Mouse (Mus musculus) lung, postnatal 0 days (tissue): ENCODE measurements at regions not wholly inside any gene's neighbourhood (a gene's known extent, or its start where the extent isn't known, plus 50 kb on each side); places are given as distances from the start of the nearest gene placed in this dataset.
A peak's percentile ranks its signal among the peaks of the same experiment; 100 is the strongest.

Experiments
- ATAC-seq: fragments of 200-750 bp; cut with Nextera tagmentation; 2 replicates; pipeline ENCODE4 v1.8.0; 2017; ENCODE audit warnings: moderate library complexity
- DNase-seq: peaks from one replicate; pipeline ENCODE4 v3.0.0-alpha.2; 2016; ENCODE audit warnings: low spot score
- H3K27ac ChIP-seq: fragments of 300-500 bp; sonication (generic); 2 replicates; pipeline ENCODE4 v1.5.1; 2014; ENCODE audit warnings: antibody characterized with exemption, mild to moderate bottlenecking, low read length, mixed read lengths
- H3K27me3 ChIP-seq: fragments of 300-500 bp; sonication (generic); replicated peaks from 2 replicates; pipeline ENCODE4 v1.6.1; 2014; ENCODE audit warnings: low read length, mixed read lengths; ENCODE audit not compliant: insufficient read depth
- H3K36me3 ChIP-seq: fragments of 300-500 bp; sonication (generic); 2 replicates; pipeline ENCODE4 v1.6.1; 2014; ENCODE audit warnings: low read length, mixed read lengths; ENCODE audit not compliant: insufficient read depth
- H3K4me1 ChIP-seq: fragments of 300-500 bp; sonication (generic); 2 replicates; pipeline ENCODE4 v1.6.1; 2014; ENCODE audit warnings: antibody characterized with exemption, low read depth, low read length, mixed read lengths; ENCODE audit not compliant: insufficient read depth
- H3K4me2 ChIP-seq: fragments of 300-500 bp; sonication (generic); replicated peaks from 2 replicates; pipeline ENCODE4 v1.6.1; 2014; ENCODE audit warnings: low read depth, mild to moderate bottlenecking, low read length, moderate library complexity, mixed read lengths
- H3K4me3 ChIP-seq: fragments of 300-500 bp; sonication (generic); 2 replicates; pipeline ENCODE4 v1.5.1; 2014; ENCODE audit warnings: low read depth, low read length
- H3K9ac ChIP-seq: fragments of 300-500 bp; sonication (generic); replicated peaks from 2 replicates; pipeline ENCODE4 v1.6.1; 2014; ENCODE audit warnings: low read depth, mild to moderate bottlenecking
- H3K9me3 ChIP-seq: fragments of 300-500 bp; sonication (generic); 2 replicates; pipeline ENCODE4 v1.6.1; 2016; ENCODE audit warnings: low read length, mixed read lengths
- CTCF ChIP-seq: IDR thresholded peaks from 2 replicates; pipeline ENCODE4 v1.5.1; 2016; ENCODE audit warnings: antibody characterized with exemption, mild to moderate bottlenecking
- EP300 ChIP-seq: IDR thresholded peaks from 2 replicates; pipeline ENCODE4 v1.6.1; 2016; ENCODE audit warnings: antibody characterized with exemption, mild to moderate bottlenecking, control low read depth
- WGBS: fragments of 180-500 bp; shearing (Covaris S2); extraction: QIAGEN DNeasy Blood & Tissue Kit; methylation state at CpG from one replicate; pipeline ENCODE4 v1.1.7; 2014; 5-methylcytosine and 5-hydroxymethylcytosine counted together

DNA sequence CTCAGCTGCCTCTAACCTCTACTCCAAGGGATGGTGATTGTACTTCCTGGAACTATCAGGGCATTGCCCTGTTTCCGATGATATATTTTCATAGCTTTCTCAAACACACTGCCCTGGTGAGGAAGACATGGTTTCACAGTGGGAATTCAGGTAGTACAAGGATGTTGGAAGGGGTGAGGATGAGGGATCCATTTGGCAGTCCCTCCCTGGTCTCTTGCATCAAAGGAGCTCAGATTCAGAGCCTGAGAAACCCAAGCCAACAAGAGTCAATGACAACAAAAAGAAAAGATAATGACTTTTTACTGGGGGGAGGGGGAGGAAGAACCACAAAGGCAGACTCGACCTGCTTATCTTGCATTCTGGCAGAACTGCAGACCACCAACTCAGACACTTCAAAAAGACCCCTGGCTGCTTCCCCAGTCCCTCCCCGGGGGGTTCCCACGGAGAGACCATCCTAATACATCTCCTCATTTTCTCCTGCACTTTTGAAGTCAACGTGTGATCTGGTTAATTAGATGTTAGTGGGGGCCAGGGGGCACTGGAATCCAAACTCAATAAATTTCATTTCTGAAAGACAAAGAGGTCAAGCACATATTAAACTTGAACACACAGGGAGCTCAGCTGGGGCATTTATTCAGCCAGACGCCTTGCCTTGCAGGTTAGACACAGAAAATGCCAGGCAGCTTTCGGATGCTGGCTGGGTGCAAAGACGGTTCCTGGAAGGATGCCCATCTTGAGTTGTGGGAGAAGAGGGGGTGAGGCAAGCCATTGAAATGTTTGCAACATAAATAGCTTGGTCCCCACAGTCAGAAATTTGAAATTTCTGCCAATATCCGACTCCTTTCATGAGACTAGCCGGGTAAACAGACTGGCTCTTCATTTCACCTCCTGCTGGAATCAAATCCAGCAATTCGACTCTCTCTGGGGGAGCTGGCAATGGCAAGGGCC lies 162.9 kb upstream of the Cdh5 start:
- no peaks in the 10 kb centered on the region for H3K9me3 ChIP-seq
- no peaks in the 10 kb centered on the region for H3K36me3 ChIP-seq
- H3K4me1 ChIP-seq = 0 out of 2 replicates have a peak, but pooled peaks cover 3% of the 10 kb centered on the region
- H3K27me3 ChIP-seq = no peaks in the 10 kb centered on the region
- 22% methylated on average over 11 of the region's 11 CpGs for WGBS
- H3K4me3 ChIP-seq = no peak overlapping the region
- DNase-seq = peak; percentile 46
- no peak overlapping the region for H3K27ac ChIP-seq
- H3K4me2 ChIP-seq = no peak overlapping the region
- TF ChIP-seq CTCF = no peak
- H3K9ac ChIP-seq = no peak overlapping the region
- ATAC-seq = no peak

DNA sequence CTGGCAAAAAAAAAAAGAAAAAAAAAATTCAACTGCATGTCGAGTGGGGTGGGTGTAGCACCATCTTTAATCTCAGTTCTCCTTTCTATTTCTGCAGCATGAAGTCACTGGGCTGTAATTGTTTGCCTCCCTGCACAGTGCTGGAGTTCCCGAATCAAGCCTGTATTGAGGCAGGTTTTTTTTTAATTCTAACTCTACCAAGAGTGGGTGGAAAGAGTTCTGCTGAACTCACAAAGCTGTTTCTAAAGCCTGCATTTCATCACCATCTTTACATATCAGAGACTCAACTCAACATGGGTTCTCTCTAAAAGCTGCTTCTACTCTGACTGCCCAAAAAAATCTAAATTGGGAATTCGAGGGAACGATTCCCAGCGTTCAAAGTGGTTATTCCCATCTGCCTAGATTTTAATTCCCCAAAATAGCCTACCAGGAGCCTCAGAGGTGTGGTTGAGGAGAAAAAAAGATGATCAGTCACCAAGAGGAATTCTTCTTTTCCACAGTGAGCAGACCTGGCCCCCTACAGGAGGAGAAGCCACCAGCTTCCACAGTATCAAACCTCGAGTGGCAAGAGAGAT lies 160.4 kb upstream of the Cdh5 start:
- no peak overlapping the region for H3K27ac ChIP-seq
- H3K4me3 ChIP-seq = no peak overlapping the region
- no peaks in the 10 kb centered on the region for H3K36me3 ChIP-seq
- no peaks in the 10 kb centered on the region for H3K27me3 ChIP-seq
- 86% methylated on average over 6 of the region's 6 CpGs for WGBS
- no peaks in the 10 kb centered on the region for H3K9me3 ChIP-seq
- no peak overlapping the region for H3K4me2 ChIP-seq
- H3K4me1 ChIP-seq = 0 out of 2 replicates have a peak, but pooled peaks cover 3% of the 10 kb centered on the region
- ATAC-seq = no peak
- DNase-seq = no peak
- H3K9ac ChIP-seq = no peak overlapping the region
- TF ChIP-seq EP300 (no peak), CTCF (no peak)

- H3K9me3 ChIP-seq = no peaks in the 10 kb centered on the region
- ATAC-seq (no peak), DNase-seq (no peak)
- H3K4me3 ChIP-seq = no peak overlapping the region
- H3K27me3 ChIP-seq = no peaks in the 10 kb centered on the region
- TF ChIP-seq CTCF (peak; percentile 59), EP300 (no peak)
- WGBS = 79% methylated on average over 5 of the region's 5 CpGs
- H3K9ac ChIP-seq = no peak overlapping the region
- no peak overlapping the region for H3K27ac ChIP-seq
- no peaks in the 10 kb centered on the region for H3K36me3 ChIP-seq
- H3K4me2 ChIP-seq = no peak overlapping the region
- H3K4me1 ChIP-seq = no peaks in the 10 kb centered on the region
These were observed 153.0 kb upstream of the Cdh5 start for GRCm38 (mm10) chr8:103948474-103948873.

DNA sequence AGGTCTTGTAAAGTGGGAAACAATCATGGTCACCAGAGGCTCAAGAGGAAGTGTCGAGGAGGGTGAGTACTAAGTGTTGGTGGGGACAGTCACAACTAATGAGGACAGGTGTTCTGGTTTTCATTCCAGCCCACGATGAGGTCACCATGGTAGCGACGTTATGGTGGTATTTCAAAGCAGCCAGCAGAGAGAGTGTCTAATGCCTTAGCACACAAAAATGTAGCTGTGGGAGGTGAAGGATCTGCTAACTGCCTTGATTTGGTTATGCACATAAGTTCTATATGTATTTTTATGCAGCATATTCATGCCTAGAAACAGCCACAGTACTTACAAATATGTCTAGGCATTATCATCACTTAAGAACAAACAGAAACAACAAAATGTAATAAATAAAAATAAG lies 151.0 kb upstream of the Cdh5 start:
- Histone ChIP-seq H3K4me2 (no peak overlapping the region), H3K9ac (no peak overlapping the region), H3K9me3 (no peaks in the 10 kb centered on the region), H3K27ac (no peak overlapping the region), H3K36me3 (no peaks in the 10 kb centered on the region), H3K27me3 (no peaks in the 10 kb centered on the region), H3K4me3 (no peak overlapping the region), H3K4me1 (no peaks in the 10 kb centered on the region)
- WGBS = 63% methylated on average over 4 of the region's 4 CpGs
- DNase-seq (no peak), ATAC-seq (no peak)
- TF ChIP-seq CTCF = no peak
- TF ChIP-seq EP300 = no peak

DNA sequence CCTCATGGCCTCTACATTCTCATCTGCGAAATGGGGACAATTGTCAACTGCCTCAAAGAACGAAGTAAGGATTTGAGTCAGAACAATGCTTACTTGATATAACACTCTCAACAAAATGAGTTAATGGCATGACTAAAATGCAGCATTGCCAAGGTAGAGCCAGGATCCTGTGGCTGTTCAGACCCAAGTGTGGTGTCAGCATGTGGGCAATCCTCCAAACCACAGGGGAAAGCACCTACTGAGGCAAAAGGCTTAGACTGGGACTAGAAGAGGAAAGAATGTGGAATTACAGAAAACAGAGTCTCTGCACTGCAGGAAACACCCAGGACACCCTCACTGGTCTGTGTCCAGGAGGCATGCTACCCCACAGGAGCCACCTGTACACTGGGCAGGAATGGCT lies 147.8 kb upstream of the Cdh5 start:
- H3K27ac ChIP-seq = no peak overlapping the region
- ATAC-seq (no peak), DNase-seq (no peak)
- H3K36me3 ChIP-seq = no peaks in the 10 kb centered on the region
- H3K4me3 ChIP-seq = no peak overlapping the region
- H3K9me3 ChIP-seq = no peaks in the 10 kb centered on the region
- no peaks in the 10 kb centered on the region for H3K4me1 ChIP-seq
- H3K27me3 ChIP-seq = no peaks in the 10 kb centered on the region
- 91% methylated on average over 2 of the region's 2 CpGs for WGBS
- H3K4me2 ChIP-seq = no peak overlapping the region
- no peak overlapping the region for H3K9ac ChIP-seq
- TF ChIP-seq CTCF (no peak), EP300 (no peak)

- Histone ChIP-seq H3K9ac (no peak overlapping the region), H3K36me3 (no peaks in the 10 kb centered on the region), H3K9me3 (no peaks in the 10 kb centered on the region), H3K4me3 (no peak overlapping the region), H3K27ac (no peak overlapping the region), H3K4me1 (no peaks in the 10 kb centered on the region), H3K4me2 (no peak overlapping the region), H3K27me3 (no peaks in the 10 kb centered on the region)
- TF ChIP-seq EP300 = no peak
- no peak for TF ChIP-seq CTCF
- 68% methylated on average over 4 of the region's 4 CpGs for WGBS
- no peak for DNase-seq
- no peak for ATAC-seq
These were observed 145.7 kb upstream of the Cdh5 start for GRCm38 (mm10) chr8:103955568-103956260.
